Mouse (Mus musculus): ENCODE measurements around the gene Dlgap3. TPM values are rescaled to one million over a fixed set of nuclear protein-coding genes. Genes with fewer than 3 reads are reported as not detected.

The Dlgap3 gene
- polyA plus RNA-seq, 1 experiment from 2014 or later: 0.77 TPM

DNA sequence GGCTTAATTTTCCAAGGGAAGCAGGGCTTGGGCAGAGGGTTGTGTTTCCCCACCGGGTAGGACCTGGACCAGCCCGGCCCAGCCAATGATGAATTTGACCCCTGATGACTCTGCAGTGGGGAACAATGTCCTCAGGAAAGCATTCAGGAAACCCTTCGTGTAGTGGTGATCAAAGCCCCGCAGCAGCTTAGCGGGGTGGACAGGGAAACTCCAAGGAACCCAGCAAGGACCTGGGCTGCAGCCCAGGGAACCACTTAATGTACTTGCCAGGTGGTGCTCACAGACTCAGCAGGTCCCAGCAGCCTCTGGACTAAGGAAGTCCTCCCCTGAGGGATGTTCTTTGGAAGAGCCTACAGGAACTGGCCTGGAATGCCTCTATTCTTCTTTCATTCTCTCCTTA lies 87.7 kb downstream of the Dlgap3 start:
- 47% methylated on average over 5 of the region's 5 CpGs for WGBS
- Histone ChIP-seq H3K27ac (no peak overlapping the region), H3K4me3 (no peak overlapping the region), H3K4me1 (peaks cover 25% of the 10 kb centered on the region), H3K36me3 (no peaks in the 10 kb centered on the region), H3K9me3 (no peaks in the 10 kb centered on the region), H3K27me3 (ENCODE audit: insufficient read depth, poor library complexity, severe bottlenecking) (peaks cover 6% of the 10 kb centered on the region; the same call in 1 of the 2 replicates)
- DNase-seq (ENCODE audit: low spot score): no peak

DNA sequence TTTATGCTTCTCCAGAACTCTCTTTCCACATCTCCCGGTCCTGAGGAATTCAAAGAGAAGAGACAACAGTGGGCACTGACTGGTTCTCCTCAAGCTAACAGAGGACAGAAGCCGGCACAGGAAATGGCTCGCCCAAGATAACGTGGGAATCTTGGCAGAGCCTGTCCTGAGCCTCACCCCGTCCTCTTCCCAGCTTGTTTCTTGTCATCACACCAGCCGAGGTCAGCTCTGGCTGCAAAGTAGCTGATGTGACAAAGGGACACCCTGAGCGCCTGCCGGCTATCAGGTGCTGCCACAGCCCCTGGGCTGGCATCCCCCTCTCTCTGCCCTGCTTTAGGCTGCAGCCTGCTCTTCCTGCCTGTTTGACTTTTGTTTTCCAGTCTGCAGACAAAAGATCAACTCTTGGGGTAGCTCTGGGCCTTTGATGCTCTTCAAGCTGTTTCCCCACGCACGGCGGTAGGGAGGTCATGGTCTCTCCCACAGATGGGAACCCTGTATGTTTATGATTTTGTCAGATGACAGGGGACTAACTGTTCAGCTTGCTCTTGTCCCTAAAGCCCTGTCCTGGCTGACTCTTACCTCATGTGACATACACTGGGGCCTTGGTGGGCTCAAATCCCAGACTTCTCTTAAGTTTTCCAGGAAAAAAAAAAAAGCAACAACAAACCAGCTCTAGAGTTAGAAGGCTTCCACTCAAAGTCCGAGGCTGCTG lies 89.3 kb downstream of the Dlgap3 start:
- DNase-seq (ENCODE audit: low spot score): no peak
- Histone ChIP-seq H3K4me1 (peaks cover 30% of the 10 kb centered on the region), H3K4me3 (no peak overlapping the region), H3K9me3 (no peaks in the 10 kb centered on the region), H3K36me3 (no peaks in the 10 kb centered on the region), H3K27me3 (ENCODE audit: insufficient read depth, poor library complexity, severe bottlenecking) (peaks cover 2% of the 10 kb centered on the region; the same call in 1 of the 2 replicates), H3K27ac (peak overlapping the region; percentile 16; the same call in 1 of the 2 replicates)
- WGBS: 26% methylated on average over 12 of the region's 12 CpGs

DNA sequence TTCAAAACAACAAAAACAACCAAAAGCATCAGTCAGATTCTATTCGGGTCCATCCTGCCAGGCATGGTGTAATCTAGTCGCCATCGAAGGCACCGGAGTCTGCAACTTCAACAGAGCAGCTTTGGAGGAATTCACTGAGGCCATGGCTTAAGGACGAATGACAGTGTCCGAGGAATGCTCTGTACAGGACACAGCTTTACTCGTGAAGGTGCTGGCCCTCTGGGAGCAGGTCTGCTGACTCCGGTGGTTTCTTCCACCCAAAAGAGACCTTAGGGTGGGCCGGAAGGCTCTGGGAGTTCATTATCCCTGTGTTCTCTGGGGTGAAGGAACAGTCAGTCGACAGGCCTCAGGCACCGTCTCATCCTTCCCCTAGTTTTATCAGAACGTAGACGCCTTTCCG lies 92.6 kb downstream of the Dlgap3 start:
- peaks cover 38% of the 10 kb centered on the region for H3K4me1 ChIP-seq
- no peak for DNase-seq (ENCODE audit: low spot score)
- no peaks in the 10 kb centered on the region for H3K27me3 ChIP-seq (ENCODE audit: insufficient read depth, poor library complexity, severe bottlenecking)
- H3K36me3 ChIP-seq: no peaks in the 10 kb centered on the region
- H3K27ac ChIP-seq: 0 out of 2 replicates have a peak overlapping the region, but pooled peaks have one; percentile 63
- H3K4me3 ChIP-seq: no peak overlapping the region
- 78% methylated on average over 14 of the region's 14 CpGs for WGBS
- H3K9me3 ChIP-seq: no peaks in the 10 kb centered on the region

DNA sequence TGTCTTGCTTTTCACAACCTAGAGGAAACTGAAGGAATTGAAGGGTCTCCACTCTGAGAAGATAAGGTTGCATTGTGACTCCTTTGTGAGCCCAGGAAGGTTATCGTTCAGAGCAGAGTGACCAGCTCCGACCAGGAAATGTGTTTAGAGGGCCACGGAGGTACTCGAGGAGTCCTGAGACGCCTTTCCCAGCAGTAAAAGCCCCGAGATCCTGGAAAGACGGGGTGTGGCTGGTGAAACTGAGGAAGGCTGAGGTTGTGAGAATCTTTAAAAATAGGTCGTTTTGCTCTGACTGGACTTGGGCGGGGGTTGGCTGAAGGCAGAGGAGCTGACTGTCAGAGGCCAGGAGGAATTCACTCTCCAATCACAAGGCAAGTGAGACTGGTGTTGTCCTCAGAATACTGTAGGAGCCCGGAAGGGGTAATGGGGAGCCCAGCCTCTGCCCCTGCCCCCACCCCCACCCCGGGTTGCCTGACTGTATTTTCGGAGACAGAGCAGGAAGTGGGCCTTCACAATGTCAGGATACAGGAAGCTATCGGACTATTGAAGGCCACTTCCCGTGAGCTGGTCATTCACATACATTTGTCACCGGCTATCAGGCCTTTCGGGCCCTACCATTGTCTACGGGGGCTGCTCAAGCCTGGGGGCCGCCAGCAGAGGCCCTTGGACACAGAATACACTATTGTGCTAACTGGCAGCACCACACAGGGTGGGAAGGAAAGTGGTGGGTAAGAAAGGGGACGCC lies 94.6 kb downstream of the Dlgap3 start:
- H3K4me3 ChIP-seq: no peak overlapping the region
- peaks cover 4% of the 10 kb centered on the region; the same call in 1 of the 2 replicates for H3K27me3 ChIP-seq (ENCODE audit: insufficient read depth, poor library complexity, severe bottlenecking)
- WGBS: 44% methylated on average over 19 of the region's 19 CpGs
- H3K36me3 ChIP-seq: no peaks in the 10 kb centered on the region
- peaks cover 28% of the 10 kb centered on the region for H3K4me1 ChIP-seq
- H3K9me3 ChIP-seq: no peaks in the 10 kb centered on the region
- peak; percentile 80 for DNase-seq (ENCODE audit: low spot score)
- peak overlapping the region; percentile 63 for H3K27ac ChIP-seq

DNA sequence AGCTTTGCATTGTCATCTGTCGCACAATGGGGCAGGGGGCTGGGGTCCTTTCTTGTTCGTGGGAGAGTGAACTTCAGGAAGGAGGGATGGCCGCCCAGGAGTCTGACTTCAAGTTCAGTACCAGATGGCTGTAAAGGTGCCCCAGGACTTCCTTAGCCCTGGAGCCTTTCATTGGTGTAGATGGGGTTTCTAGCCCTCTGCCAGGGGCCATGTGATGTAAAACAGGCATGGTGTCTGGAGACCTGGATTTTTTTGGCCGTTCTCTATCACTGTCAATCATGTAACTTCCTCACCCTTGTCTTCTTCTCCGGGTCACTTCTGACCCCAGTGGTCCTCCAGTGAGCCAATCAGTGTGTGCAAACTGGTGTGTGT lies 95.2 kb downstream of the Dlgap3 start:
- no peak for DNase-seq (ENCODE audit: low spot score)
- H3K4me1 ChIP-seq: peaks cover 28% of the 10 kb centered on the region
- H3K27ac ChIP-seq: peak overlapping the region; percentile 63; the same call in 1 of the 2 replicates
- H3K36me3 ChIP-seq: no peaks in the 10 kb centered on the region
- 46% methylated on average over 5 of the region's 5 CpGs for WGBS
- H3K4me3 ChIP-seq: no peak overlapping the region
- H3K9me3 ChIP-seq: no peaks in the 10 kb centered on the region
- peaks cover 9% of the 10 kb centered on the region; the same call in 1 of the 2 replicates for H3K27me3 ChIP-seq (ENCODE audit: insufficient read depth, poor library complexity, severe bottlenecking)

DNA sequence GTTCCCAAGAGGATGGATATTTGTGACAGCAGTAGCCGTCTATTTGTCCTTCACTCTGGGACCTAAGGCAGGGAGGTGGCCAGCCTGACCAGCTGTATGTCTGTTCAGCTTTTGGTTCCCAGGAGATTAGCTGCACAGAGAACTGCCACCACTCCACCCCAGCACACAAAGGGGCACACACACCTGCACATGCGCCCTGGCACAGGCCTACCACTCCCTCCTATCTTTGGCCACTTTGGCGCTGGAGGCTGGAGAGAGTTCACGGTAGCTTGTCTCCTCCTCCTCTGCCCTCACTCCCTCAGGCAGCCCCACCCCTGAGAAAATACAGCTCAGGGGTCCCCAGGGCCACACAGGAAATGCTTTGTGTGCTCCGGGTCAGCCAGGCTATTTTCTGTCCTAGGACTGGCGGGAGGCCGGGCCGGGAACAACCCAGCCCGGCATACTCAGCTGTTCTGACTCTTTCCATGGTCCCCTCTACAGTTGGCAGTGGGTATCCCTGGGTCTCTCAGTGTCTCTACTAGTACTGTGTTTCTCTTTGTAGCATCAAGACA lies 109.5 kb downstream of the Dlgap3 start:
- DNase-seq (ENCODE audit: low spot score): no peak
- WGBS: 43% methylated on average over 9 of the region's 9 CpGs
- Histone ChIP-seq H3K27ac (peak overlapping the region; percentile 42; the same call in 1 of the 2 replicates), H3K4me1 (peaks cover 10% of the 10 kb centered on the region), H3K27me3 (ENCODE audit: insufficient read depth, poor library complexity, severe bottlenecking) (no peaks in the 10 kb centered on the region), H3K9me3 (no peaks in the 10 kb centered on the region), H3K4me3 (no peak overlapping the region), H3K36me3 (no peaks in the 10 kb centered on the region)

DNA sequence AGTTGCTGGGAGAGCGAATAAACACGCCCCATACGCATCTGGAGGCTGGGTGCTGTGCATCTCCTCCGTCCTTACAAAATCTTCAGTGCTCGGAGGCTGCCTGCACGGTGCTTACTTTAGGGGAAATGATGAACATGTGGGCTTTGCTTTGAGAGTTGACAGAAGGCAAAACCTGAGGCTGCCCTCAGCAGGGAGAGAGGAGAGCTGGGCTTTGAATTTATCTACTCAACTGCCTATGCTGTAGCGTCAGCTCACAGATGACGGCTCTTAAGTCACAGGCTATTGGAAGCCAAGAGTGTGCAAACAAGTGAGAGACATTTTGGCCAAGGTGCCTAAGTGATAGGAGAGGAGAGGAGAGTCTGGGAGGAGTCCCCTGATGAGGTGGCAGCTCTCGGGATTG lies 110.2 kb downstream of the Dlgap3 start:
- DNase-seq (ENCODE audit: low spot score): no peak
- Histone ChIP-seq H3K36me3 (no peaks in the 10 kb centered on the region), H3K4me3 (no peak overlapping the region), H3K4me1 (peaks cover 10% of the 10 kb centered on the region), H3K9me3 (no peaks in the 10 kb centered on the region), H3K27ac (no peak overlapping the region), H3K27me3 (ENCODE audit: insufficient read depth, poor library complexity, severe bottlenecking) (no peaks in the 10 kb centered on the region)
- WGBS: 77% methylated on average over 9 of the region's 9 CpGs

Other genes starting within 250 kb of the Dlgap3 start
- 14.9 and 16.3 TPM in 2 replicates for gene Zmym4, start 201.1 kb upstream of the Dlgap3 start, polyA plus RNA-seq (2016; fragmentation: Nextera tagmentation; extraction: Ambion mirVana)
- 49.1 and 75.9 TPM in 2 replicates for gene Sfpq, start 147.9 kb upstream of the Dlgap3 start, polyA plus RNA-seq (2016; fragmentation: Nextera tagmentation; extraction: Ambion mirVana)
- gene Zmym1, start 108.1 kb upstream of the Dlgap3 start, polyA plus RNA-seq (2016; fragmentation: Nextera tagmentation; extraction: Ambion mirVana): 18.3 and 26.0 TPM in 2 replicates
- gene Zmym6, start 91.8 kb upstream of the Dlgap3 start, polyA plus RNA-seq (2016; fragmentation: Nextera tagmentation; extraction: Ambion mirVana): 13.2 and 15.2 TPM in 2 replicates
- 16.4 and 16.5 TPM in 2 replicates for gene Tmem35b, start 45.5 kb upstream of the Dlgap3 start, polyA plus RNA-seq (2016; fragmentation: Nextera tagmentation; extraction: Ambion mirVana)
- gene Smim12, start 74.6 kb downstream of the Dlgap3 start, polyA plus RNA-seq (2016; fragmentation: Nextera tagmentation; extraction: Ambion mirVana): 83.2 TPM in 2 replicates
- gene Gja4, start 144.8 kb downstream of the Dlgap3 start, polyA plus RNA-seq (2016; fragmentation: Nextera tagmentation; extraction: Ambion mirVana): 32.7 and 48.8 TPM in 2 replicates
- gene Gjb3, start 161.6 kb downstream of the Dlgap3 start, polyA plus RNA-seq (2016; fragmentation: Nextera tagmentation; extraction: Ambion mirVana): 0.90 and 3.2 TPM in 2 replicates
- gene Gjb4, start 184.9 kb downstream of the Dlgap3 start, polyA plus RNA-seq (2016; fragmentation: Nextera tagmentation; extraction: Ambion mirVana): not detected in 2 replicates
- 0.58 and 1.8 TPM in 2 replicates for gene Gjb5, start 189.0 kb downstream of the Dlgap3 start, polyA plus RNA-seq (2016; fragmentation: Nextera tagmentation; extraction: Ambion mirVana)

All from heart, embryonic 10.5 days (tissue).